ENCODE assay signal across 33 mouse cellular contexts in genomic region chr11:106012711-106013110, GRCm38 (mm10). TPM values are rescaled to one million over a fixed set of nuclear protein-coding genes. Genes with fewer than 3 reads are reported as not detected.
DNase-seq lines count a peak whose midpoint lies in the region; ATAC-seq and TF ChIP-seq lines count a peak whose summit lies in the region.
"Had no signal": no experiment of that assay in that cellular context is flagged by ENCODE, and none has a peak within 500 bp of the region (broad histone marks: within the 10 kb centered on the region; RNA-seq: fewer than 3 reads in every experiment).

No protein-coding gene starts in this region.

- no peak overlapping the region for H3ac ChIP-seq in myocyte (ENCODE audit: control insufficient read depth, insufficient read length)

- H3K9ac ChIP-seq in heart, embryonic 11.5 days (ENCODE audit: low read depth, low read length): no peak overlapping the region
- no peak overlapping the region for H3K9ac ChIP-seq in neural tube, embryonic 13.5 days
- H3K9ac ChIP-seq in forebrain, embryonic 13.5 days: no peak overlapping the region
- H3K9ac ChIP-seq: embryonic facial prominence, embryonic 13.5 days; forebrain, embryonic 12.5 days; heart, embryonic 13.5 days; midbrain, embryonic 13.5 days had no signal

- no peak for ATAC-seq in heart, embryonic 11.5 days (replicated peaks; ENCODE audit: insufficient number of reproducible peaks, low FRiP score, low TSS enrichment)
- peak; percentile 9; the same call in 1 of the 2 replicates for ATAC-seq in neural tube, embryonic 13.5 days (ENCODE audit: low read depth)
- ATAC-seq in forebrain, embryonic 13.5 days: no peak
- ATAC-seq: midbrain, embryonic 13.5 days; Patski had no signal

- peaks cover 3% of the 10 kb centered on the region; the same call in 1 of the 2 replicates for H3K4me1 ChIP-seq in heart, embryonic 11.5 days (ENCODE audit: control insufficient read depth, insufficient read depth, low read length)
- peaks cover 24% of the 10 kb centered on the region; the same call in 1 of the 2 replicates for H3K4me1 ChIP-seq in neural tube, embryonic 13.5 days (replicated peaks)
- peaks cover 17% of the 10 kb centered on the region for H3K4me1 ChIP-seq in forebrain, embryonic 13.5 days

- 47% methylated on average over 7 of the region's 7 CpGs for WGBS in heart, embryonic 11.5 days (ENCODE audit: insufficient replicate concordance)
- WGBS in neural tube, embryonic 13.5 days: 44% methylated on average over 7 of the region's 7 CpGs
- 41% methylated on average over 7 of the region's 7 CpGs for WGBS in forebrain, embryonic 13.5 days

- H3K36me3 ChIP-seq in heart, embryonic 11.5 days (ENCODE audit: control insufficient read depth, insufficient read depth, low read length): no peaks in the 10 kb centered on the region
- no peaks in the 10 kb centered on the region for H3K36me3 ChIP-seq in neural tube, embryonic 13.5 days
- H3K36me3 ChIP-seq in myocyte (ENCODE audit: control insufficient read depth, insufficient read depth): no peaks in the 10 kb centered on the region
- no peaks in the 10 kb centered on the region for H3K36me3 ChIP-seq in forebrain, embryonic 13.5 days (ENCODE audit: poor library complexity, severe bottlenecking)
- H3K36me3 ChIP-seq: embryonic facial prominence, embryonic 13.5 days; forebrain, embryonic 12.5 days; G1E; heart, embryonic 13.5 days; midbrain, embryonic 13.5 days had no signal

- H3K79me2 ChIP-seq in myocyte (ENCODE audit: control insufficient read depth, insufficient read depth): no peaks in the 10 kb centered on the region

- peak; percentile 93 for DNase-seq in heart, adult 11 months
- DNase-seq in neural tube, embryonic 10.5 days (ENCODE audit: extremely low spot score, low spot score): no peak
- DNase-seq in left cerebral cortex, adult 18-20 months (ENCODE audit: low spot score in 2 of 2): no peak
- DNase-seq: cerebellum, adult 8-10 months; gastrocnemius, postnatal 36 days; lung, postnatal 4 days had no signal

- H3K9me3 ChIP-seq in heart, embryonic 11.5 days (replicated peaks; ENCODE audit: control insufficient read depth, low read length): no peaks in the 10 kb centered on the region
- H3K9me3 ChIP-seq in neural tube, embryonic 13.5 days: no peaks in the 10 kb centered on the region
- H3K9me3 ChIP-seq in forebrain, embryonic 13.5 days (replicated peaks): no peaks in the 10 kb centered on the region
- H3K9me3 ChIP-seq: embryonic facial prominence, embryonic 13.5 days; forebrain, embryonic 12.5 days; G1E; heart, embryonic 13.5 days; megakaryocyte, embryonic 14.5 days; midbrain, embryonic 13.5 days had no signal

- no peak overlapping the region for H3K27ac ChIP-seq in heart, embryonic 11.5 days (ENCODE audit: low read depth, low read length)
- H3K27ac ChIP-seq in neural tube, embryonic 13.5 days (replicated peaks): peak overlapping the region; percentile 30; the same call in 1 of the 2 replicates
- no peak overlapping the region for H3K27ac ChIP-seq in forebrain, embryonic 13.5 days
- H3K27ac ChIP-seq: embryonic facial prominence, embryonic 13.5 days; forebrain, embryonic 12.5 days; heart, adult 2 months; heart, embryonic 13.5 days; midbrain, embryonic 13.5 days had no signal

- TF ChIP-seq POLR2A in myocyte (IDR thresholded peaks at IDR 0.05; ENCODE audit: insufficient read length, low read depth): no peak

- H3K27me3 ChIP-seq in heart, embryonic 11.5 days (ENCODE audit: control insufficient read depth, insufficient read depth, low read length): peaks cover 23% of the 10 kb centered on the region
- peaks cover 22% of the 10 kb centered on the region for H3K27me3 ChIP-seq in neural tube, embryonic 13.5 days
- H3K27me3 ChIP-seq in myocyte (ENCODE audit: control insufficient read depth, insufficient read depth, insufficient read length): peaks cover 76% of the 10 kb centered on the region
- H3K27me3 ChIP-seq in forebrain, embryonic 13.5 days: peaks cover 33% of the 10 kb centered on the region

- no peak overlapping the region for H3K4me2 ChIP-seq in heart, embryonic 11.5 days
- H3K4me2 ChIP-seq in neural tube, embryonic 13.5 days: no peak overlapping the region
- H3K4me2 ChIP-seq in myocyte (ENCODE audit: low read depth): no peak overlapping the region
- H3K4me2 ChIP-seq in forebrain, embryonic 13.5 days: no peak overlapping the region
- H3K4me2 ChIP-seq: embryonic facial prominence, embryonic 13.5 days; forebrain, embryonic 12.5 days; heart, embryonic 13.5 days; liver, embryonic 11.5 days; midbrain, embryonic 13.5 days had no signal

- no peak overlapping the region for H3K4me3 ChIP-seq in heart, embryonic 11.5 days (ENCODE audit: low read depth, low read length)
- no peak overlapping the region for H3K4me3 ChIP-seq in neural tube, embryonic 13.5 days
- H3K4me3 ChIP-seq in myocyte: no peak overlapping the region
- H3K4me3 ChIP-seq in forebrain, embryonic 13.5 days: no peak overlapping the region
- H3K4me3 ChIP-seq: embryonic facial prominence, embryonic 13.5 days; forebrain, embryonic 12.5 days; heart, adult 2 months; heart, embryonic 13.5 days; megakaryocyte, embryonic 14.5 days; midbrain, embryonic 13.5 days had no signal

TF ChIP-seq in myocyte, 11 proteins besides CTCF, POLR2A, EP300 and RAD21:
- TF ChIP-seq MAX (IDR thresholded peaks at IDR 0.05; ENCODE audit: low read depth) (no peak), TCF3 (IDR thresholded peaks at IDR 0.05; ENCODE audit: insufficient read length, low read depth) (no peak), CEBPB (IDR thresholded peaks at IDR 0.05; ENCODE audit: insufficient read depth, poor library complexity, severe bottlenecking) (no peak), MYOG (IDR thresholded peaks at IDR 0.05; ENCODE audit: control insufficient read depth in 1 of 3, insufficient read depth in 1 of 3, insufficient read length in 2 of 3, low read depth in 2 of 3) (peak in 2 of 3 experiments; percentile 34 to 65), REST (IDR thresholded peaks at IDR 0.05; ENCODE audit: insufficient read depth, insufficient read length) (no peak), MYOD1 (IDR thresholded peaks at IDR 0.05; ENCODE audit: control insufficient read depth in 1 of 3, insufficient read length in 2 of 3, low read depth in 2 of 3) (peak in 1 of 3 experiments; percentile 38), TCF12 (IDR thresholded peaks at IDR 0.05; ENCODE audit: insufficient read depth, poor library complexity, severe bottlenecking) (no peak), USF1 (IDR thresholded peaks at IDR 0.05; ENCODE audit: low read depth) (no peak), E2F4 (IDR thresholded peaks at IDR 0.05; ENCODE audit: insufficient read depth) (no peak), POLR2AphosphoS2 (IDR thresholded peaks at IDR 0.05; ENCODE audit: insufficient read length, low read depth) (no peak)
TF ChIP-seq in myocyte: peak in this region for 2.

RNA-seq across cellular contexts. Expression of gene Kcnh6, which starts 4.8 kb away (rescaled TPM):
- polyA plus RNA-seq in heart, embryonic 11.5 days (2014; fragmentation: Nextera tagmentation; extraction: Ambion mirVana): 0.17 and 0.40 TPM in 2 replicates
- polyA plus RNA-seq in neural tube, embryonic 13.5 days (2015; fragmentation: Nextera tagmentation; extraction: Ambion mirVana): 9.2 and 16.7 TPM in 2 replicates
- polyA plus RNA-seq in myocyte (2012; fragmentation: generic; extraction: Trizol): not detected
- polyA plus RNA-seq in forebrain, embryonic 13.5 days (2015; fragmentation: Nextera tagmentation; extraction: Ambion mirVana): 0.40 and 0.54 TPM in 2 replicates
- total RNA-seq in left cerebral cortex, adult 18-20 months (2021): 1 to 10 TPM; 2.1 to 2.6 TPM
- total RNA-seq: G1E; gastrocnemius, adult 18-20 months; gastrocnemius, postnatal 36 days; heart, adult 2 months had no signal
- polyA plus RNA-seq: G1E, Patski had no signal

RNA-seq across cellular contexts. Expression of gene Ace3, which starts 18.2 kb away (rescaled TPM):
- not detected in 2 replicates for polyA plus RNA-seq in heart, embryonic 11.5 days (2014; fragmentation: Nextera tagmentation; extraction: Ambion mirVana)
- not detected in 2 replicates for polyA plus RNA-seq in neural tube, embryonic 13.5 days (2015; fragmentation: Nextera tagmentation; extraction: Ambion mirVana)
- polyA plus RNA-seq in myocyte (2012; fragmentation: generic; extraction: Trizol): not detected
- not detected in 2 replicates for polyA plus RNA-seq in forebrain, embryonic 13.5 days (2015; fragmentation: Nextera tagmentation; extraction: Ambion mirVana)
- not detected for total RNA-seq in left cerebral cortex, adult 18-20 months (2021)
- total RNA-seq: adrenal gland, postnatal 10 days; G1E; gastrocnemius, adult 18-20 months; gastrocnemius, postnatal 36 days; heart, adult 2 months; heart, postnatal 10 days; hematopoietic stem cell, adult 5-6 weeks; layer of hippocampus, adult 8-10 months; layer of hippocampus, postnatal 25 days; neutrophil, adult 5-6 weeks had no signal
- polyA plus RNA-seq: embryonic facial prominence, embryonic 13.5 days; forebrain, embryonic 12.5 days; G1E; heart, adult 2 months; heart, embryonic 13.5 days; hindbrain, embryonic 16.5 days; intestine, embryonic 14.5 days; kidney, embryonic 16.5 days; limb, embryonic 11.5 days; liver, embryonic 11.5 days; liver, embryonic 16.5 days; midbrain, embryonic 13.5 days; Patski; stomach, embryonic 14.5 days; urinary bladder, adult 2 months had no signal

RNA-seq across cellular contexts. Expression of gene Dcaf7, which starts 24.0 kb away (rescaled TPM):
- polyA plus RNA-seq in heart, embryonic 11.5 days (2014; fragmentation: Nextera tagmentation; extraction: Ambion mirVana): 50.5 and 51.8 TPM in 2 replicates
- 110 and 116 TPM in 2 replicates for polyA plus RNA-seq in neural tube, embryonic 13.5 days (2015; fragmentation: Nextera tagmentation; extraction: Ambion mirVana)
- 36.1 TPM for polyA plus RNA-seq in myocyte (2012; fragmentation: generic; extraction: Trizol)
- polyA plus RNA-seq in forebrain, embryonic 13.5 days (2015; fragmentation: Nextera tagmentation; extraction: Ambion mirVana): 82.1 and 99.4 TPM in 2 replicates
- 100 to 1,000 TPM; 128 to 138 TPM for total RNA-seq in left cerebral cortex, adult 18-20 months (2021)

RNA-seq across cellular contexts. Expression of gene Ace, which starts 45.0 kb away (rescaled TPM):
- 0.52 and 0.59 TPM in 2 replicates for polyA plus RNA-seq in heart, embryonic 11.5 days (2014; fragmentation: Nextera tagmentation; extraction: Ambion mirVana)
- 2.0 and 2.4 TPM in 2 replicates for polyA plus RNA-seq in neural tube, embryonic 13.5 days (2015; fragmentation: Nextera tagmentation; extraction: Ambion mirVana)
- 1.3 TPM for polyA plus RNA-seq in myocyte (2012; fragmentation: generic; extraction: Trizol)
- 0.57 and 0.97 TPM in 2 replicates for polyA plus RNA-seq in forebrain, embryonic 13.5 days (2015; fragmentation: Nextera tagmentation; extraction: Ambion mirVana)
- 10 to 100 TPM; 14.3 to 18.6 TPM for total RNA-seq in left cerebral cortex, adult 18-20 months (2021)
- total RNA-seq: G1E had no signal
- polyA plus RNA-seq: G1E had no signal

RNA-seq across cellular contexts. Expression of gene Taco1, which starts 53.1 kb away (rescaled TPM):
- 9.7 and 11.0 TPM in 2 replicates for polyA plus RNA-seq in heart, embryonic 11.5 days (2014; fragmentation: Nextera tagmentation; extraction: Ambion mirVana)
- polyA plus RNA-seq in neural tube, embryonic 13.5 days (2015; fragmentation: Nextera tagmentation; extraction: Ambion mirVana): 7.5 and 8.9 TPM in 2 replicates
- polyA plus RNA-seq in myocyte (2012; fragmentation: generic; extraction: Trizol): 21.2 TPM
- polyA plus RNA-seq in forebrain, embryonic 13.5 days (2015; fragmentation: Nextera tagmentation; extraction: Ambion mirVana): 8.9 and 9.6 TPM in 2 replicates
- 10 to 100 TPM; 17.9 to 19.7 TPM for total RNA-seq in left cerebral cortex, adult 18-20 months (2021)
